Mouse (Mus musculus) cerebellum, adult 18-20 months (tissue): ENCODE results near the gene Plekha7.
A peak's percentile ranks its signal among the peaks of the same experiment; 100 is the strongest.
"Not testable (repeated sequence)": the region's sequence is repeated elsewhere in the genome, so short reads cannot be mapped to it uniquely, and the experiment has no call there.

Experiments used
- DNase-seq, 2 experiments: peaks; one replicate each; pipeline ENCODE4 v3.0.0; 2021

The Plekha7 gene

GRCm38 (mm10) chr7:116123597-116123985, 184.6 kb downstream of the Plekha7 start:
- no peak for DNase-seq

- no peak for DNase-seq
Observed at GRCm38 (mm10) chr7:116122981-116123596, 185.1 kb downstream of the Plekha7 start.

- no peak for DNase-seq
Observed at GRCm38 (mm10) chr7:116121202-116121601, 187.0 kb downstream of the Plekha7 start.

GRCm38 (mm10) chr7:116120737-116121136, 187.4 kb downstream of the Plekha7 start:
- no peak for DNase-seq

GRCm38 (mm10) chr7:116119306-116119857, 188.8 kb downstream of the Plekha7 start:
- DNase-seq: no peak

GRCm38 (mm10) chr7:116115991-116116390, 192.2 kb downstream of the Plekha7 start:
- no peak for DNase-seq

- DNase-seq: no peak
Observed at GRCm38 (mm10) chr7:116115216-116115930, 192.8 kb downstream of the Plekha7 start.

GRCm38 (mm10) chr7:116111546-116111945, 196.6 kb downstream of the Plekha7 start:
- DNase-seq: no peak

GRCm38 (mm10) chr7:116110661-116111060, 197.5 kb downstream of the Plekha7 start:
- no peak for DNase-seq

- no peak for DNase-seq
Observed at GRCm38 (mm10) chr7:116103091-116103490, 205.1 kb downstream of the Plekha7 start.

GRCm38 (mm10) chr7:116099952-116100528, 208.1 kb downstream of the Plekha7 start:
- no peak for DNase-seq

- DNase-seq: no peak
Observed at GRCm38 (mm10) chr7:116093466-116093850, 214.7 kb downstream of the Plekha7 start.

GRCm38 (mm10) chr7:116092710-116093465, 215.3 kb downstream of the Plekha7 start:
- peak; percentile 96 for DNase-seq

- DNase-seq: not testable (repeated sequence)
Observed at GRCm38 (mm10) chr7:116084366-116084765, 223.8 kb downstream of the Plekha7 start, which contains the start of gene Gm4353. TSS of gene Gm4353 (minus strand) at chr7:116084635.
